Mouse (Mus musculus) testis, adult 2 months (tissue): ENCODE measurements around the gene Pex1.

ENCODE experiments used
- CTCF ChIP-seq: fragments of 200-500 bp; IDR thresholded peaks from 2 replicates; pipeline ENCODE4 v1.5.1; 2012; ENCODE audit warnings: low read depth, mild to moderate bottlenecking, inconsistent platforms, low read length, moderate library complexity; ENCODE audit not compliant: control insufficient read depth, insufficient read depth, insufficient replicate concordance
- POLR2A ChIP-seq: fragments of 200-500 bp; IDR thresholded peaks from 2 replicates; pipeline ENCODE4 v1.6.1; 2012; ENCODE audit warnings: low read depth, mild to moderate bottlenecking, inconsistent platforms, low read length, moderate library complexity; ENCODE audit not compliant: control insufficient read depth

DNA sequence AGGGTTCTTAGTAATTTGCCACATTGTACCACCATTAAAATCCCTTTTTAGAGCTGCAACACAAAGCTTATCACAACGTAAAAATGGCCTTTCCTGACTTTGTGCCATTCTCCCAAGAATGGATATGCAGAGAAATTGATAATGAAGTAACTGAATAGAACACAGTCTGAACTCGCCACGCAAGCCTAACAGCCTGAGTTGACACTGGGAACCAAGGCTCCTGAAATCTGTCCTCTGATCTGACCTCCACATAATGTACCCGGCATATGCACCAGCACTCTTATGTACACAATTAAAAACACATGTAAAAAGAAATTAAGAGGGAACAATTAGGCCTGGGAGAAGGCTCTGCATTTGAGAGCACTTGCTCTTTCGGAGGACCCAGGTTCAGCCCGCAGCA is 49.5 kb downstream of the Pex1 start:
- no peak for TF ChIP-seq POLR2A
- TF ChIP-seq CTCF = no peak
